Mouse (Mus musculus) skeletal muscle tissue, adult 2 months (tissue): ENCODE results near the gene Gabarap.
"Not testable (repeated sequence)": the region's sequence is repeated elsewhere in the genome, so short reads cannot be mapped to it uniquely, and the experiment has no call there.

Experiments used
- DNase-seq: peaks from one replicate; pipeline ENCODE4 v3.0.0-alpha.2; 2012; ENCODE audit warnings: low read depth, low spot score

Gene Gabarap

DNA sequence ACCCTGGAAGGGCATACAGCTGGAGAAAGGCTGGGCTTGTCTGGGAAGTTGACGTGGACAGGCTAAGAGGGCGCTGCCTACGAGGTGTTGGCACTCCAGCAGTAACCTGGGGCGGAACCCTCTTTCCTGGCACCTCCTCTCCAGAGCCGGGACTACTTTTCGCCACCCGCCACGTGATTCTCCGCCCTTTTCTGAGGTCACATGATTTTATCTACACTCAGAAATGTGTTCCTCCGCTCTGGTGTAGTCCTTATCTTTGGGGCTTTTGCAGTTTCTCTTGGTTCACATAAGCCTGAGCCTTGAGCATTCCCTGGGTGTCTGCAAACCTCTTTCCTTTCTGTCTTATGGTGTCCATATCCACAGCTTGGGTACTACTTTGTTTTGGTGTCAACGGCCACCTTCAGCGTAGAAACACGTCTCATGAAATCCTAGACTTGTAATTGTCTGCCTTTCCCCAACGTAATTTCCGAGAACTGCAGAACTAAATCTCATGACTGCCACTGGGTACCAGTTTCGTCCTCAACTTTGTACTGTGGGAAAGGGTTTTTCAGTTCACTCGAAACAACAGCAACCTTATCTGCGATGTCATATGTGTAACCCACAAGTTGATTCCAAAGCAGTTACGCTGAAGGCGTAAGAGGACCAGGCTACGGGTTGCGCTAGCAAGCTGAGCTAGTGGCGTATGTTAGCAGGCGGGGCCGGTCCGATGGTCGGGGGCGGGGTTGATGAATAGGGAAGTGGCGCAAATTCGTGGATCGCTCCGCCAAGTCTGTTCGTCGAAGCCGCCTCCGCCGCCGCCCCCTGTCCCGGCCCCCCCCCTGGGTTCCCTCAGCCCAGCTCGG is at the start of gene Gabarap:
Gene Gabarap (plus strand): TSS at position 294 of the 842 bp plus-strand sequence.
- DNase-seq = peak; percentile 97

DNA sequence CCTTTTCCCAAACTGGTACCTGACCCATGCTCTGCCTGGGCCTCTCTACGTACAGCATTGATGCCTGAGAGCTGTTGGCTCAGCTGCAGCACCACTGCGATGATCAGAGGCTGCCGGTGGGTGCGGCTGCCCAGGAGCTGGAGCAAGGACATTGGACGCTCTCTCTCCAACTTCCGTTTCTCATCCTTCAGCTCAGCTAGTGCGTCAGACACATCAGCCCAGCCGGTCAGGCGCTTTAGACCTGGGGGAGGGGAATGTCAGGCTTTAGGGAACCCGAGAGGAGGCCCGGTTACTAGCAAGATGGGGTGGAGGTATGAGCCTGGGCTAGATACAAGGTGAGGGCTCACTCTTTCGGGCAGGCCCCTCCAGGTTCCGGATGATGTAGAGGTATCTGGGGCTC is 45.7 kb upstream of the Gabarap start:
- peak; percentile 20 for DNase-seq

DNA sequence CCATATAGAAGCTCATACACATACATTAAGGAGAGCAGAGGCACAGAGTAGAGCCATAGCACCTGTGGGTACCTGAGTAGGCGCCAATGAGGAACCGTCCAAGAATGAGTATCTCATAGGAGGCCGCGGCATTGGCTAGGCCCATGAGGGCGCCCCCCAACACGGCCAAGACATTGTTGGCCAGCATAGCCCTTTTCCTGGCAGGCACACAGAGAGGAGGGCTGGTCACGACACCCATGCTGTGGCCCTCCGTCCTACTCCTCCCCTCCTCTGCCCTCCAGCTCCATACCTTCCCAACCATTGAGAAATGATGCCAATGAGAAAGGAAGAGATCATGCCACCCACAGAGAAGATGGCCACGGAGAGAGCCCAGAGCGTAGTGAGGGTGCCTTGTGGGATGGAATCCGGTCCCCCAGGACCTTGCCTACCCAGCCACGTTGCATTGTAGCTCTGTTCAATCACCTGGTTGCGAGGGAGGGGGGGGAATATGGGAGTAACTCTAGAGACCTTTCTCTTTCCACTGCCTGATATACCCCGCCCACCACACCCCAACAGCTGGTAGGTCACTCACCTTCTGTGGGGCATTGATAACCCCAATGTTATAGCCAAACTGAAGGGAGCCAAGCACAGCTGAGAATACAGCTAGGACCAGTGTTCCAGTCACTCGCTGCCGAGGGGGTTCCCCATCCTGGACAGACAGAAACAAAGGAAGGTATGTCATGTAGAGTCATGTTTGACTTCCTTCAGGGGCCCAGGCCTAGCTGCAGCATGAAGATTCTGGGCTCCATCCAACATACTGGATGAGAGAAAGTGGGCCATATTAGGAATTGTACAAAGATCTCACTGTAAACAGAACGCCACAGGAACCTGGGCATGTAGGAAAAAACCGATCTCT is 44.7 kb upstream of the Gabarap start:
- peak; percentile 34 for DNase-seq

DNA sequence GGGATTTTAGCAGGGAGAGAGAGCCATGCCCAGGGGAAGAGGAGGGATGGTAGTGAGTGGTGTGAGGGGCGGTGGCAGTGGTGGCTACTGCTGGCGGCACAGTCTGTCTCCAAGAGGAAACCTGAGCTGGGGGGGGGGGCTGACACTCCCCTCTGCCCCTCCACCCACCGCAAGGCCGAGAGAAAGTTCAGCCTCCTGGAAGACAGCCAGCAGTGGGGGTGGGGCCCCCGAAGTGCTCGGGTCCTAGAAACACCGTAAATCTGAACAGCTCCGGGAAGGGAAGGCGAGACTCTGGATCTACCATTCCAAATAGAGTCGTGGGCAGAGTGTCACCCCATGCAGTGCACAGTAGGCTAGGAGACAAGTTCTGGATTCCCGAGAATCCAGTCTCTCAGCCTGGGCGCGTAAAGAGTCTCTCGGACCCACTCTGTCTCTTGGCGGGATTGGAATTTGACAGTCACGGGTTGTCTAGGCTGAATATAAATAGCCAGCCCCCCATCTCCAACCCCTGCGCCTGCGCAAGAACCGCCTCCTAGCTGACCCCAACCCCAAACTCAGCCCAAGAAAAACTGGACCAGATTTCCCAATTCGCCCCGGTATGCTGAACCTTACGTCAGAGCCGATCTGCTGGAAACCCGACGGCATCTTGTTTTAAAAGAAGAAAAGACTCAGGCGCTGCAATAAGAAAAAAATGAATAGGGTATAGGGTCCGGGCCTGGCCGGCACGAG is 43.4 kb upstream of the Gabarap start:
- peak; percentile 93 for DNase-seq

DNA sequence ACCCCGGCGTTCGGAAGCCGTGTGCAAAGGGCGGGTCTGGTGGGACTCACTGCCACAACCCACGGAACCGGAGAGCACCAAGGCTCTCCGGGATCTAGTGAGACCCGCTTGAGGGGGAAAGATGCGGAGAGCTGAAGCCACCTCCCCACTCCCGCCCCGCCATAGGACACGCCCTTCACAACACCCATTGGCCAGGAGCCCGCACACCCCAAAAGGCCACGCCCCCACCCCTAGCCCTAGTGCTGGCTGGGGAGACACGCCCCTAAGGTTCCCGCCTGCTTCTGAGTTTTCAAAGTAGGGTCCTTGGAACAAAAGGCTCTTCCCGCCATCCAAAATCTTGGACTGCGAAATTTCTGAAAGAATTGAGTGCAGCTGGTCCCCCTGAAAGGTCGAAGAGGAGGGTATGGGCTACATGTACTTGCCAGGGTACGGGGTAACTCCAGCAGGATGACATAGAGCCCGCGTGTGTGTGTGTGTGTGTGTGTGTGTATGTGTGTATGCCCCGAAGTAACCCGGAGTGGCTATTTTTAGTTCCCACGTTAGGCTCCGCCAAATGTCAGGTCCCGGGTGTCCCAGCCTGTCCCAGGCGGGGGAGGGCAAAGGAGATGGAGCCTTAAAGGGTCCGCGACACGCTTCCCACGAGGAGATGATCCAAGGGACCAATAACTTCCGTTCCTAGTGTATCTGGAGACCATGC is 42.7 kb upstream of the Gabarap start, which contains the start of gene Slc2a4:
Gene Slc2a4 (minus strand): TSS at position 123 of the 697 bp plus-strand sequence.
- DNase-seq = peak; percentile 97

DNA sequence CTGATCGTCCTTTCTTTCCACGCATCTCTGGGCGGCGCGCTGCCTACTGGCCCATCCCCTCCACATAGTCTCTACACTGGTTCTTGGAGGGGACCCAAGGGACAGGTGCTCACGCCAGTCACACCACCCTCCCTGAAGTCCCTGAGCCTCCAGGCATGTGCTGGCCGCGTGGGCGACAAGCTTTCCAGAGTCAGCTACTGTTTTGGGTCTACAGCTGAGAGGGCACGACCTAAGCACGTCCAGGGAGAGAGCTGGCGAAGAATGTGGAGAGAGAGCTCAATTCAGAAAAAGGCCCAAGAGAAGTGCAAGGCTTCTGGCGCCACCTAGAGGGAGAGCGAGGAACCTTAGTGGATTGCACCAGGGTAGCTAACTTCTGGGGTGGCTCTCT is 42.2 kb upstream of the Gabarap start:
- peak; percentile 95 for DNase-seq

DNA sequence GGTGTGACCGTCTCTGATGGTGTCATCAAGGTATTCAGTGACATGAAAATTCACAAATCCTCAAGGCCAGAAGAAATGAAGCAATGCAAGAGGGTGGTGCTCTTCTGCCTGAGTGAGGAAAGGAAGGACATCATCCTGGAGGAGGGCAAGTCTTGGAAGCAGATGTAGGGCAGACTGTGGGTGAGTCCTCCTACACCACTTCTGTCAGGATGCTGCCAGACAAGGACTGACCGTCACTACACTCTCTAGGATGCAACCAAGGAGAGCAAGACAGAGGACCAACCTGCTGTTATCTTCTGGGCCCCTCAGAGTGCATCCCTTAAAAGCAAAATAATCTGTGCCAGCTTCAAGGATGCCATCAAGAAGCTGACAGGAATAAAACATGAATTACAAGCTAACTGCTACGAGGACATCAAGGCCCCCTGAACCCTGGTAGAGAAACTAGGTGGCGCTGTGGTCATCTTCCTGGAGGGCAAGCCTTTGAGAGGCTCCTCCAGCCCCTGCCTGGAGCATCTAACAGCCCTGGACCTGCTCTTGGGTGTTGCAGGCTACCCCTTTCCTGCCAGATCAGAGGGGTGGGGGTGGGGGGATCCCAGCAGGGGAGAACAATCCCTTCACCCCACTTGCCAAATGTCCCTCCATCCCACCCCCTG is 40.0 kb upstream of the Gabarap start:
- DNase-seq = no peak

DNA sequence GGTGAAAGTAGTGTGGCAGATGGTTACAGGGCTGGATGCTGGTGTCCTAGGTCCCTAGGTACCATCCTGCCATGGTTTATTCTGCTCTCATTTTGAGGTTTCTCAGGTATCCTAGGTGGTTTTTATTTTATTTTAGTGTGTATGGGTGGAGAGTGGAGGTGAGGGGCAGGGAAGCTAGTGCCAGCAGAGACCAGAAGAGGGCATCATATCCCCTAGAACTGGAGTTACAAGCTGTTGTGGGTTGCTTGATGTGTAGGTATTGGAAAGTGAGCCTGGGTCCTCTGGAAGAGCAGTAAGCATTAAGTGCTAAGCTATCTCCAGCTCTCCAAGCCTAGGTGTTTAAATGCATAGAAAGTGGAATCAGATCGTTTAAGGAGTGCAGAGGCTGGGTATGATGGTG is 38.7 kb upstream of the Gabarap start:
- no peak for DNase-seq

DNA sequence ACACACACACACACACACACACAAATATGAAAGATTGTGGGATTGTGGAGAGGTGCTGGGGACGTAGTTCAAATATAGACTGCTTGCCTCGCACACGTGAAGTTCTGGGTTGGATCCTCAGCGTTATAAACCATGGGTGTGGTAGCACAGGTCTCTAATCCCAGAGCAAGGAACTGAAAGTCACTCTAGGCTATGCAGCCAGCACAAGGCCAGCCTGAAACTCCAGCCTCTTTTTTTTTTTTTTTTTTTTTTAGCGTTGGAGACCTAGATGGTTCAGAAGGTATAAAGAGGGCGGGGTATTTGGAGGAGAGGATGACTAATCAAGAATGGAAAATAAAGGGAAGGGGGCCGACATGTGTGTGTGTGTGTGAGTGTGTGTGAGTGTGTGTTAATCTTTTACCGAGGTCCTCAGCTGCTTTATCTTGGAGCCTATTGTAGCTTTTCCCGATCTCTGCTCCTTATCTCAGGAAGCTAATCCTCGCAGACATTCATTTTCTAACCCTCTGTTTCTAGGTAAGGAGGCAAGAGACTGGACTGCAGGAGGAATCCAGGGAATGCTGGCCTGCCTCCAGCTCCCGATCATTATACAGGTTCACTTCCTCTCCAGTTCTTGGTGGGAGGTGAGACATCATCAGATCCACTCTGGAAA is 37.6 kb upstream of the Gabarap start:
- no peak for DNase-seq

DNA sequence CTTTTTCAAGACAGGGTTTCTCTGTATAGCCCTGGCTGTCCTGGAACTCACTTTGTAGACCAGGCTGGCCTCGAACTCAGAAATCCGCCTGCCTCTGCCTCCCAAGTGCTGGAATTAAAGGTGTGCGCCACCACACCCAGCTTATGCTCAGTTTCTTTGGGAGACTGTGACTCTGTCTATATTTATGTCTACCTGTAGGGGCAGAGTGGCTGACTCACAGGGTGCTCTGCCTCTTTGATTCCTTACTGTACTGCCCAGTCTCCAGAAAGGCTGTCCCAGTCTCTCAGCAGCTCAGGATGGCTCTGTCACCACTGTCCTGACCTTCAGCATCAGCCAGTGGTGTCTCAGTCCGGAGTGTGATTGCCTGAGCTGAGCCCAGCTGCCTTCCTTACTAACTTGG is 35.3 kb upstream of the Gabarap start:
- not testable (repeated sequence) for DNase-seq

DNA sequence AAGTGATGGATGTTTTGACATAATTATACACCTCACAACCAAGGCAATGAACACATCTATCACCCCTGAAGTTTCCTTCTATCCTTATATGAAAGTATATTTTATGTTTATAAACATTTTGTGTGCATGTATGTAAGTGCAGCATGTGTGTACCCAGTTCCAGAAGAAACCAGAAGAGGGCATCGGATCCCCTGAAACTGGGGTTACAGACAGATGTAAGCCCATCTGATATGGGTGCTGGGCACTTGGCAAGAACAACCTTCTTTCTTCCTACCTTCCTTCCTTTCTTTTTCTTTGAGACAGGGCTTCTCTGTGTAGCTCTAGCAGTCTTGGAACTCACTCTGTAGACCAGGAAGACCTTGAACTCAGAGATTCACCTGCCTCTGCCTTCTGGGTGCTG is 34.7 kb upstream of the Gabarap start:
- DNase-seq = no peak

DNA sequence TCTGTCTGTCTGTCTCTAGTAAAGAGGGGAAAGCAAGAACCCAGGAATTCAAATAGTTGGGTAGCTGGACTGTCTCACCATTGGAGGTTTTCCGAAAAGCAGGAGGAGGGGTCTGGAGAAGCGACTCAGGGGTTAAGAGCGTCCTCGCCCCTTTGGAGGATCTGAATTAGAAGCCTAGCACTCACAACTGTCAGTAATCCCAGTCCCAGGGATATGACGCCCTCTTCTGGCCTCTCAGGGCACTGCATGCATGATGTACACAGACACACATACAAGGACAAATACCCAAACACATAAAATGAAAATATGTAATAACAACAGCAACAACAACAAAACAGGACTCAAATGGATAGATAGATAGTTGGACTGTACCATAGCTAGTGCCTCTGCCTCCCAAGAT is 30.3 kb upstream of the Gabarap start:
- DNase-seq = no peak

DNA sequence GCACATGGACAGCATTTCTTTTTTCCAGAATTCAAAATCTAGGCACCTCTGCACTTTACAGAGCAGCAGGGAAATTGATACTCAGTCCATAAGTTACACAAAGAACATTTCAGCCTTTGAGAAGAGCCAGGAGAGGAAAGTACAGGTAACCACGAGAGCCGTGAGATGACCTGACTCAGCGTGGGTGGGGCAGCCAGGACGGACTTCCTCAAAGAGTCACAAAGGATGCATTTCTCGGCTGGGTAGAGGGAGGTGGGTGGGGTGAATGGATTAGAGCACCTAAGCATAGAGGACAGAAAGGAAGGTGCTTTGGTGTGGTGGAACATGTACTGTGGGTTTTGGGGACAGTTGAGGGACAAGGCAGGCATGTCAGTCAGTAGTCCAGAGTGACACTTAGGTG is 29.1 kb upstream of the Gabarap start:
- DNase-seq = no peak

DNA sequence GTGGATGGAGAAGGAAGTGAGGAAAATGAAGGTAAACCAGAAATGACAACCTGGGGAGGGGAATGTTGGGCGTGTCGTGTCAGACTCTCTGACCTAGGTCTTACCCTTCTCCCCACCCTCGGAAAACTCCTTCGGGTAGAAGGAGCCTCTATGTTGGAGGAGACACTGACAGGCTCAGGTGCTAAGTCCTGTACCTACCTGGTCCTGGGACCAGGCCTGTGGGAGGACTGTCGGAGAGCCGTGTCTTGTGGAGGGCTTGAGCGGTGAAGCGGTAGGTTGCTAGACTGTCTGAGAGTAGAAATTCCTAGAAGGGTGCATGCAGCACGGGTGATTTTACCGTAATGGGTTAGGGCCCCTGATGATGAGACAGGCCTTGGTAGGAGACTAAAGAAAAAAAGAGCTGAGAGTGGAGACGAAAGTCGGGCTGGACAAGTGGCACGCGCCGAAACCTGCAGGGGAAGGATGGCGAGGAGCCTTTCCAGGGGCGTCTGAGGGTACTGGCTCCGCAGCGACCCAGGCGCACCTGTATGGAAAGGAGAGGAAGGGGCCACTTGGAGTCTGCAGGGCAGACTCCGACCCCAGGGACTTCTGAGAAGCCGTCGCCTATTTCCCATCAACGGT is 26.2 kb upstream of the Gabarap start, which contains the start of gene Cldn7:
Gene Cldn7 (plus strand): TSS at position 130 of the 621 bp plus-strand sequence.
- no peak for DNase-seq

DNA sequence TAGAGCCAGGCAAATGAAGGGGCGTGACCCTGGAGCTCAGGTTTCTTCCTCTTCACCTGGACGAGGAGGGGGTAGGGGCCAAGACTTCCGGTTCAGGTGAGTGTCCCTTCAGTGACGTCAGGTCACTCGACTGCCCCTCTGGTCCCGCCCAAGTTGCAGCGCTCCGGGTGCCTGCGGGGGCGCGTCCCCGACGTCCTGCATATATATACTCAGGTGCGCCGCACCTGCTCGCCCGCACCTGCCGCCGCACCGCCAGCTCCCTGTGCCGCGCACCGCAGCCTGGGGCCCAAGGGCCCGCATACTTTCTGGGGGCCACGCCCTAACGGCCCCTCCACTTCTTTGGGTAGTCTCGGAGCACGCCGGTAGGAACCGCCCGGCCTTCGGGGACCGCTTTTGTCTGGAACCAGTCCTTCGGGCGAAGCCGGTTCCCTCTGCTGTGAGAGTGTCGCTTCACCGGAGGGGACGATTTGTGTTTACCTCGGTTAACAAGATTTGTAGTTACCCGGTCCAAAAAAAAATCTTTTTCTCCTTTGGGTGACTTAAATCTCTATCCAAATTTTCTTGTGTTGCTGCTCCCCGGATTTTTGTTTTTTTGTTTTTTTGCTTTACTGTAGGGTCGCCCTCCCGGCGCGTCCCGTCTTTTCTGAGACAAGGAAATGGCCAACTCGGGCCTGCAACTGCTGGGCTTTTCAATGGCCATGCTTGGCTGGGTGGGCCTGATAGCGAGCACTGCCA is 25.5 kb upstream of the Gabarap start:
- DNase-seq = no peak

DNA sequence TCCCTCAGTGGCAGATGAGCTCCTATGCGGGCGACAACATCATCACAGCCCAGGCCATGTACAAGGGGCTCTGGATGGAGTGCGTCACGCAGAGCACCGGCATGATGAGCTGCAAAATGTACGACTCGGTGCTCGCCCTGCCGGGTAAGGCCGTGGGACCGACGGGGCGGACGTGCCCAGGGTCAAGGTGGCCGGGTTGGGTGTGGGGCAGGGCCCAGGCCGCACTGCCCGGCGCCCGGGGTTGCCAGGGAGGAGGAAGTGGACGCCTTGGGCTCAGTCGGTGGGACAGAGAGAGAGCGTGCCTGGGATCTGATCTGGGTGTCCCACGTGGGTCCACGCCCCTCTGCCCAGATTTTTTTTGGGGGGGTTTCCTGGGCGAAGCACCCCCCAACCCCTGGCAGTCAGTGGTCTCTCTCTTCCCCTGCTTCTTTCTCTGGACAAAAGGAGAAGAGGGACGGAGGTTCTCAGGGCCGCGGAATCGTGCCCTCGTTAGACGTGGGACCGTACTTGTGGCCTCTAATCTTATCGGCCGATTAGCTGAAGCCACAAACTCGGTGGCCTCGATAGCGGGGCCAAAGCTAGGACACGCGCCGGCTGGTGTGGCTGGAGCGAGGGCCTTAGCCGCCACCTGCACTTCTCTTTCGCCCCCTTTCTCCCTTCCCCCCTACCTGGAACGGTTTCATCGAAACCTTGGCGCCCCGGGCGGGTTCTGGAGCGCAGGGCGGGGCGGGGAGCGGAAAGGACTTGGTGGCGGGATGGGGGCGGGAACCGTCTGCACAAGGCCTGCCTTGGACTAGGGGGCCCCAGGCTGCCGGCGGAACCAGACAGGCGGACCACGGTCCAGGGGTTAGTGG is 24.7 kb upstream of the Gabarap start:
- no peak for DNase-seq

DNA sequence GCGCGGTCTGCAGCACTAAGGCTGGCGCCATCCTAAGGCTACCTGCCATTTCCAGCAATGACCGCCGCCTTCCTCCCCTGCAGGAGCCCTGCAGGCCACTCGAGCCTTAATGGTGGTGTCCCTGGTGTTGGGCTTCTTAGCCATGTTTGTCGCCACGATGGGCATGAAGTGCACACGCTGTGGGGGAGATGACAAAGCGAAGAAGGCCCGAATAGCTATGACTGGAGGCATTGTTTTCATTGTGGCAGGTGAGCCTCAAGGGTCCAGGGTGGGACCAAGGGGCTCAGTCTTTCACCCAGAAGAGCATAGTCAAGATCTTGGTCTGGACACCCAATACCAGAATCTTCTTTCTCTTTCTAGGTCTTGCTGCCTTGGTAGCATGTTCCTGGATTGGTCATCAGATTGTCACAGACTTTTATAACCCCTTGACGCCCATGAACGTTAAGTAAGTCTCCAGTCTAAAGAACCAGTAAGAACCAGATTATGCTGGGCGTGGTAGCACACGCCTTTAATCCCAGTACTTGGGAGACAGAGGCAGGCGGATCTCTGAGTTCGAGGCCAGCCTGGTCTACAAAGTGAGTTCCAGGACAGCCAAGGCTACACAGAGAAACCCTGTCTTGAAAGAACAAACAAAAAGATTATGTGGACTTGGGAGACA is 24.0 kb upstream of the Gabarap start:
- DNase-seq = no peak

DNA sequence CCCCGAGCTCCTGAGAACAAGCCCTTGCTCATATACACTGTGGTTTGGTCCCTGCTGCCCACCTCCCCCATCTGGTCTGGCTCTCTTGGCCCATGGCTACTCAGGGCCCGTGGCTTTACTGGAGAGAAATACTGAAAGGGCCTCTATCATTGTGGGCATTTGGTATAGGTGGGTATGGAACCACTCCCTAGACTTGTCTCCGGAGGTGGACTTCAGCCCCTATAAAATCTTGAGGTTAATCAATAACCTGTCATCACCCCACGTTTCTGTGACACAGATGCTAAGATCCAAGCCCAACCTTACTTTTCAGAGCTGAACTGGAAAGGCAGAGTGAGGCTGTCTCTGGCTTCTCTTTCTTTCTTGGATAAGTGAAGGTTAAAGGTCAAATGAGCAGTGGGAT is 22.1 kb upstream of the Gabarap start:
- no peak for DNase-seq
